Mouse (Mus musculus) olfactory bulb, adult 2 months (tissue): Measurements from ENCODE around the gene Lpin2.

Experiments
- CTCF ChIP-seq: fragments of 200-500 bp; IDR thresholded peaks from 2 replicates; pipeline ENCODE4 v1.5.1; 2012; ENCODE audit warnings: low read depth, mild to moderate bottlenecking, low read length, moderate library complexity; ENCODE audit not compliant: insufficient read depth
- POLR2A ChIP-seq: fragments of 200-500 bp; IDR thresholded peaks from 2 replicates; pipeline ENCODE4 v1.6.1; 2012; ENCODE audit warnings: mild to moderate bottlenecking, low read depth, low read length, moderate library complexity; ENCODE audit not compliant: insufficient read depth

GRCm38 (mm10) chr17:71183657-71184261 is 1.4 kb downstream of the Lpin2 start:
- no peak for TF ChIP-seq POLR2A
- no peak for TF ChIP-seq CTCF
